Mouse (Mus musculus): ENCODE results near the gene Arhgap10.
"Not testable (repeated sequence)": the region's sequence is repeated elsewhere in the genome, so short reads cannot be mapped to it uniquely, and the experiment has no call there.

The Arhgap10 gene

GRCm38 (mm10) chr8:77340046-77340747 lies 177.6 kb downstream of the Arhgap10 start:
- DNase-seq: no peak

- DNase-seq: no peak
Measured at GRCm38 (mm10) chr8:77337272-77337671, 180.5 kb downstream of the Arhgap10 start.

DNA sequence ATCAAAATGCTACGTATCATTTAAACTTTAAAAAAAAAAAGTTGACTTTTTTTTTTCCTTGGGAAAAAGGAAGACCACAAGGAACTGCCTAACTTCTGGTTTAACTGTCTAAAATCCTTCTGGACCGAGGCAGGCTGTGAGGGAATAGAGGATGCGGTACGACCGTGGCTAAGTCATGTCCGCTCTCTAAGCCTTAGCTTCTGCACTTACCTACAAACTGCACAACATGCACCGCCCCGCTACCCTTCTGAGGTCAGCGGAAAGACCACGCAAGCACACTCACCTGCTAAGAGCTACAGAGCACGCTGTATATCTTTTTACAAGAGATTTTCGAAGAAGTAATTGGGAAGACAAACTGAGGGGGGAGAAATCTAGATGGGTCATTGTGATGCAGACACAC lies 186.6 kb downstream of the Arhgap10 start:
- no peak for DNase-seq

- DNase-seq: no peak
Measured at GRCm38 (mm10) chr8:77330304-77330703, 187.4 kb downstream of the Arhgap10 start.

- no peak for DNase-seq
Measured at GRCm38 (mm10) chr8:77329783-77330182, 188.0 kb downstream of the Arhgap10 start.

GRCm38 (mm10) chr8:77328473-77328872 lies 189.3 kb downstream of the Arhgap10 start:
- no peak for DNase-seq

GRCm38 (mm10) chr8:77327326-77327725 lies 190.4 kb downstream of the Arhgap10 start:
- DNase-seq: no peak

GRCm38 (mm10) chr8:77322727-77323126 lies 195.0 kb downstream of the Arhgap10 start:
- not testable (repeated sequence) for DNase-seq

GRCm38 (mm10) chr8:77321901-77322300 lies 195.9 kb downstream of the Arhgap10 start:
- no peak for DNase-seq

GRCm38 (mm10) chr8:77318590-77318989 lies 199.2 kb downstream of the Arhgap10 start:
- no peak for DNase-seq

- DNase-seq: no peak
Measured at GRCm38 (mm10) chr8:77317771-77318170, 200.0 kb downstream of the Arhgap10 start.

DNA sequence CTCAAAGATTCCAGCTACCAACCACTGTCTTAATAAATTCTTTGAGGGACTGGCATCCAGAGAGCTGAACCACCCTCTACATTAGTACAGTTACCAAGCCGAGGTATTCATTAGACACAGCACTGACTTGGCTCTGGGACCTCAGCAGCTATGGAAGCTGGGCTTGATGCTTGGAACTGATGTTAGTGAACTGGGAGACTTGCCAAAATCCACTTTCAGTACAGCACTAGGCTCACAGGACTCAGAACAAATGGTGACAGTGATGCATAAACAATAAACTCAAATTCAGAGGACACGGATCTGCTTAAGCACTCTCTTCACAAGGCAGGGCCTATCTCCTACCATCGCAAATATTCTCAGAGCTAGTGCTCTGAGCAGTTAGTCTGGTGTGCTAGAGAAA lies 204.8 kb downstream of the Arhgap10 start:
- DNase-seq: peak; percentile 11

GRCm38 (mm10) chr8:77311762-77312161 lies 206.0 kb downstream of the Arhgap10 start:
- no peak for DNase-seq

DNA sequence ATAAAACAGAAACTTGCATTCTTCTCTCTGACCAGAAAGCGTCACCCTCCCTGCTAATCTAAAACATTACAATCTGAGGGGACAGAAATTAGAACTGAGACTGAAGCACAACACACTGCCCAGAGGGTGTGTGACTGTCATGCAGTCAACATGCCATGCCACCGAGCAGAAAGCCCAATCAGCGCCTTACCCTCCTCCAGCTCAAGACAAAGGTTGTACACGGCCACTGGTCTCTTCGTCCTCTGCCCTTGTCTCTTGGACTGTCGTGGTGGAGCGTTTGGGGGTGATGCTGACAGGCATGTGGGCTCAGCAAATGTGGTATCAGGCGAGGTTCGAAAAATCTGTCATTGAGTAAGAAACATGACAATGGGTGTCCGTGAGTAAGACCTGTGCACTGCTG lies 207.2 kb downstream of the Arhgap10 start:
- DNase-seq: no peak

DNA sequence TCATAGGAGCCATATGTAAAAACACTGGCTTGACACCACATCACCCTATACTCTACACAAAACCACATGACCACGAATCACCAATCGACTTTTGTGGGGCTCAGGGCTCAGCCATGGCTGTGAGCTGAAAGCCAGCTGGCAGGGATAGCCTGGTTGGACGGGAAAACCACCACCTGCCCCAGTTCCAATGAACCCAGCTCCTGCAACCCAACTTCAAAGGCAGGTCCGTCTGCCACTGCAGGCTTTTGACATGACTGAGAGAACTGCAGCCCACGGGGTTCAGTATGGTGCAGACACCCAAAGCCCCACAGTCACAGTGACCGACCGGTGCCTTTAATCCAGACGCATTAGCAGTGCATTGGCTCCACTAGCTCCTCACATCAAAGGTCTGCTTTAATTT lies 207.7 kb downstream of the Arhgap10 start:
- peak; percentile 11 for DNase-seq

- DNase-seq: no peak
Measured at GRCm38 (mm10) chr8:77294599-77294998, 223.2 kb downstream of the Arhgap10 start.

DNA sequence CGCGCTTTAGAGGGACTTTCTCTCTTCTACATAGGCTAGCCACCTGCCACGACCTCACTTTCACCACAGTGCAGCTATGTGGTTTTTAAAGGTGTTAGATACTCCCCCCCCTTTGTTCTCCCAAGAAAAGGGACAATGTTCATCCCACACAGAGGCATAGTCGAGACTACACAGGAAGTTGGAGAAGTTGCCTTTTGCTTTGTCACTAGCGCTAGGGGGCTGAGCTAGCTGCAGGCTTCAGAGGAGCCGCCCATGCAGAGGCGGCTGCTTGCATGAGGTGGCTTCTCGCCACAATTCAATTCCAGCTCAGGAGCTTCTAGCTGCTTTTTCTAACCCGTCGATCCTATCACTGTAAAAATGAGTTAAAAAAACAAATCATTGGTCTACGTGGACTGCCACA lies 225.1 kb downstream of the Arhgap10 start:
- DNase-seq: no peak

DNA sequence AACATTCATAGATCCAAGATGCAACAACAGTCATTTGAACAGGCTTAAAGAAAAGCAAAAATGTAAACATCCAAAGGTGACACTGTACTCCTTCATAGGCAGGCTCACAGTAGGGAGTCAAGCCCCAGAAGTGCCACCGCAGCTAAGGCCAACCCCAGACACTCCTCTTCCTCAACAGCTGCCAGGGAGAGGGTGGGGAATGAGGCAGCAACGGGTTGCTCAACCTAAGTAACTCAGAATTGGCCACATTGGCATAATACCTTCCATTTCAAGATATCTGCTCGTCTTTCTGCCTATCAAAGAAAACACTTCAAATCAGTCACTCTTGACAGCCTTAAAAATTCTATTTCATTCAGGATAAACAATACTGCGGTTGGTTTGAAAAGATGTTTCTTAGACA lies 225.6 kb downstream of the Arhgap10 start:
- no peak for DNase-seq

DNA sequence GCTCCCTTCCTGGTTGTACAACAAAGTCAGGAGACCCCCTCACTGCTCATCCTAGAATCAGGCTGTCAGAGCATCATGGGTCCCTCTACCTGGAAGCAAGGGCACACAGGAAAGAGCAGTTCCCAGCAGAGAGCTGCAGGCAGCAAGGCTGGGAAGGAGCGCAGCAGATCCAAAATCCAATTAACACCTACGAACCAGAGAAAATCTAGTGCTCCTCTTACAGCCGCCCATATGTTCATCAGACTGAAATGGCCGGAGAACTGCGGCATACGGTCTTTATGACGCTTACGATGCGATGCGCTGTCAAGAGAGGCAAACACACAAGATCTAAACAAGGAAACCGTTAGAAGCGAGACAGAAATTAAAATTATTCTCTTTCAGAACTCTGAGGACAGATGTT lies 229.3 kb downstream of the Arhgap10 start:
- no peak for DNase-seq

- DNase-seq: peak; percentile 8
Measured at GRCm38 (mm10) chr8:77288065-77288464, 229.7 kb downstream of the Arhgap10 start.

- no peak for DNase-seq
Measured at GRCm38 (mm10) chr8:77284473-77284872, 233.3 kb downstream of the Arhgap10 start.

GRCm38 (mm10) chr8:77282605-77283236 lies 235.0 kb downstream of the Arhgap10 start:
- DNase-seq: no peak

DNA sequence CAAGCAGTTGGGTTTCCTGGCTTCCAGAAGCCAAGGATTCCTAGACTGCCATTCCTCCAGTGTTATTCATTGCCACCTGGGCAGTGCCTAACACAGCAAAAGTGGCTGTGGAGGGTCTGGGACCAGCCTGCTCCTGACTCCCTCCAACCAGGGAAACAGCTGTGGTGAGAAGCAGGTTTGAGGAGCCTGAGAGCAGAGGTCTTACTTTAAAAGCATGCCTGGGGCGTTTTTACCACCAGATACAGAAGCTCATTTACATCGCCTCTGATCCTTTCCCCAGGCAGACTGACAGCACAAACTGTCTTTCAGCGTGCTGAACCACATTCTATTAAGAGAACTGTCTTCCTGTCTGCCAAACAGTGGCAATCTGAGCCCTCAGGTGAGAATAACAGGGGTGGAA lies 237.8 kb downstream of the Arhgap10 start:
- DNase-seq: no peak

DNA sequence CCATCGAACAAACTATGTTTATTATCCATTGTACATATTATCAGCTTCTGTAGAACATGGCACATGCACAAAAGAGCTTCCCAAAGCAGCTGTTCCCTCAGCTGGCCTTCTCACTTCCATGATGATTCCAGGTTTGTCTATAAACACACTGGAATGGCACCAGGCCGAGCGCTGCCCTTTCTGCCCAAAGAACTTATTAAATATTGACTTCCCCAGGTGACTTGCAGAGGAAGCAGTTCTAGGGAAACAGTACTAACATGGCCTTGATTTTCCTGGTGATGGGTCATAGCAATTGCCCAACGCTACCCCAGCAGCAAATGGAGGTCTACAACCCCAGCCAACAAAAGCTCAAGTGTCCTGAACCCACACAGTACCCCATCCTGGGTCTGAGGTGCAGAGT lies 239.5 kb downstream of the Arhgap10 start:
- no peak for DNase-seq

DNA sequence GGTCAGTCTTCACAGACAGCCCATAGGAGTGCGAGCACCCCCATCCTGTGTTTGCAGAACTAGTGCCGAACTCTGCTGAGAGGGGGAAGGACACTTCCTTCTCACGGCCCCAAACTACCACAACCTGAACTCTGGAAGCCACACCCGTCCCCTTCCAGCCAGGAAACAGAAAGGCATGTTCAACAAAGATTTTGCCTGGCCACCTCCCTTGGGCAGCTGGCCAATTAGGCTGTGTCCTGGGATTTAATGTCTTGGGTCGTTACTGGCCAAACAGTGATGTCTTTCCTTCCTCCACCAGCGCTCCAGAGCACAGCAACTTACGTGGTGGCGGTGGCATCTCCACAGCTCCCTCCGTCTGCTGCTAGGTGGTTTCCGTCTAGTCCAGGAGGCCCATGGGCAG lies 240.9 kb downstream of the Arhgap10 start:
- peak; percentile 72 for DNase-seq

Measured in lung, postnatal 36 days (tissue).